In genomic region chr19:57116871-57117501, GRCm38 (mm10) we compare ENCODE assay signal across 8 mouse cellular contexts.
DNase-seq lines count a peak whose midpoint lies in the region; ATAC-seq and TF ChIP-seq lines count a peak whose summit lies in the region.

No protein-coding gene starts in this region.

- ATAC-seq in embryonic facial prominence, embryonic 14.5 days (ENCODE audit: low read depth) = no peak
- ATAC-seq in lung, embryonic 16.5 days (ENCODE audit: low read depth) = 0 out of 2 replicates have a peak, but pooled peaks have one; percentile 20
- no peak for ATAC-seq in stomach, embryonic 15.5 days (ENCODE audit: insufficient read depth, low FRiP score, low read depth)

- no peaks in the 10 kb centered on the region for H3K36me3 ChIP-seq in embryonic facial prominence, embryonic 14.5 days (ENCODE audit: control insufficient read depth, insufficient read depth, low read length)
- no peaks in the 10 kb centered on the region for H3K36me3 ChIP-seq in kidney, adult 2 months (ENCODE audit: control insufficient read depth, insufficient read depth, low read length)
- H3K36me3 ChIP-seq in lung, embryonic 16.5 days (ENCODE audit: control insufficient read depth, insufficient read depth, low read length) = no peaks in the 10 kb centered on the region
- H3K36me3 ChIP-seq in stomach, embryonic 15.5 days = no peaks in the 10 kb centered on the region

- H3K4me3 ChIP-seq in layer of hippocampus, adult 2 months = peak overlapping the region; percentile 57
- peak overlapping the region; percentile 43 for H3K4me3 ChIP-seq in embryonic facial prominence, embryonic 14.5 days (ENCODE audit: low read depth, low read length)
- no peak overlapping the region for H3K4me3 ChIP-seq in kidney, adult 2 months (ENCODE audit: insufficient read depth, low read depth, low read length)
- peak overlapping the region; percentile 50 for H3K4me3 ChIP-seq in lung, embryonic 16.5 days (ENCODE audit: low read length)
- peak overlapping the region; percentile 43 for H3K4me3 ChIP-seq in stomach, embryonic 15.5 days (replicated peaks)

- H3K27ac ChIP-seq in layer of hippocampus, adult 2 months = peak overlapping the region; percentile 92
- no peak overlapping the region for H3K27ac ChIP-seq in embryonic facial prominence, embryonic 14.5 days (replicated peaks; ENCODE audit: low read depth, low read length)
- no peak overlapping the region for H3K27ac ChIP-seq in kidney, adult 2 months (ENCODE audit: insufficient read depth, low read depth, low read length)
- peak overlapping the region; percentile 32; the same call in 1 of the 2 replicates for H3K27ac ChIP-seq in lung, embryonic 16.5 days (ENCODE audit: low read length)
- H3K27ac ChIP-seq in stomach, embryonic 15.5 days = peak overlapping the region; percentile 61

- no peak for TF ChIP-seq POLR2A in kidney, adult 2 months (IDR thresholded peaks at IDR 0.05; ENCODE audit: low read depth, low read length)

- H3K4me2 ChIP-seq in embryonic facial prominence, embryonic 14.5 days (ENCODE audit: low read depth, low read length) = peak overlapping the region; percentile 58
- peak overlapping the region; percentile 51 for H3K4me2 ChIP-seq in lung, embryonic 16.5 days (ENCODE audit: low read depth, low read length)
- H3K4me2 ChIP-seq in stomach, embryonic 15.5 days = peak overlapping the region; percentile 63

- 8% methylated on average over 7 of the region's 7 CpGs for WGBS in embryonic facial prominence, embryonic 14.5 days
- WGBS in kidney, adult 2 months = 22% methylated on average over 7 of the region's 7 CpGs
- WGBS in lung, embryonic 16.5 days = 14% methylated on average over 7 of the region's 7 CpGs
- 14% methylated on average over 7 of the region's 7 CpGs for WGBS in stomach, embryonic 15.5 days

- peak; percentile 32; the same call in 1 of the 2 replicates for TF ChIP-seq CTCF in layer of hippocampus, adult 2 months (conservative IDR thresholded peaks at IDR 0.05)
- TF ChIP-seq CTCF in kidney, adult 2 months (conservative IDR thresholded peaks at IDR 0.05; ENCODE audit: insufficient read depth, insufficient read length, low read depth, low read length) = no peak

- H3K9ac ChIP-seq in embryonic facial prominence, embryonic 14.5 days (ENCODE audit: low read depth, low read length) = peak overlapping the region; percentile 34
- peak overlapping the region; percentile 25 for H3K9ac ChIP-seq in lung, embryonic 16.5 days (ENCODE audit: low read length)
- H3K9ac ChIP-seq in stomach, embryonic 15.5 days = no peak overlapping the region; the same call in 1 of the 2 replicates

- H3K27me3 ChIP-seq in embryonic facial prominence, embryonic 14.5 days (replicated peaks; ENCODE audit: control insufficient read depth, insufficient read depth, low read length) = no peaks in the 10 kb centered on the region
- H3K27me3 ChIP-seq in kidney, adult 2 months (replicated peaks; ENCODE audit: control insufficient read depth, insufficient read depth, low read length) = no peaks in the 10 kb centered on the region
- no peaks in the 10 kb centered on the region for H3K27me3 ChIP-seq in lung, embryonic 16.5 days (ENCODE audit: control insufficient read depth, insufficient read depth, low read depth, low read length)
- H3K27me3 ChIP-seq in stomach, embryonic 15.5 days (replicated peaks) = no peaks in the 10 kb centered on the region

- peaks cover 29% of the 10 kb centered on the region for H3K4me1 ChIP-seq in embryonic facial prominence, embryonic 14.5 days (ENCODE audit: control insufficient read depth, insufficient read depth, low read length)
- H3K4me1 ChIP-seq in kidney, adult 2 months (ENCODE audit: control insufficient read depth, insufficient read depth, low read length) = peaks cover 7% of the 10 kb centered on the region; the same call in 1 of the 2 replicates
- H3K4me1 ChIP-seq in lung, embryonic 16.5 days (replicated peaks; ENCODE audit: control insufficient read depth, insufficient read depth, low read length) = peaks cover 46% of the 10 kb centered on the region
- peaks cover 41% of the 10 kb centered on the region for H3K4me1 ChIP-seq in stomach, embryonic 15.5 days

- no peak for DNase-seq in layer of hippocampus, adult 2 months (ENCODE audit: low spot score in 2 of 2)
- DNase-seq in layer of hippocampus, adult 18-20 months (ENCODE audit: low spot score in 2 of 2) = no peak
- no peak for DNase-seq in embryonic facial prominence, embryonic 14.5 days (ENCODE audit: low spot score)
- DNase-seq in kidney, adult 2 months = peak; percentile 79
- no peak for DNase-seq in spleen, adult 12 weeks (ENCODE audit: low spot score)
- no peak for DNase-seq in ovary, postnatal 14 days (ENCODE audit: low spot score)

- H3K9me3 ChIP-seq in embryonic facial prominence, embryonic 14.5 days (ENCODE audit: control insufficient read depth, low read length) = no peaks in the 10 kb centered on the region
- no peaks in the 10 kb centered on the region for H3K9me3 ChIP-seq in lung, embryonic 16.5 days (ENCODE audit: control insufficient read depth, low read length)
- no peaks in the 10 kb centered on the region for H3K9me3 ChIP-seq in stomach, embryonic 15.5 days

Comparison
In these comparisons a context has a peak if more than half of its experiments do, and no peak if none do; other contexts are left out.
1. H3K27ac ChIP-seq: peak in layer of hippocampus, adult 2 months (single experiment), lung, embryonic 16.5 days (single experiment) and stomach, embryonic 15.5 days (single experiment); none in embryonic facial prominence, embryonic 14.5 days (single experiment) and kidney, adult 2 months (single experiment).
2. Peak in every context shown above with its lines, with median percentiles within 50 percentile points of each other: H3K4me2 ChIP-seq.